Mouse (Mus musculus) erythroblast, embryonic 14.5 days (primary cell): ENCODE measurements around the gene Prkcz. TPM values are rescaled to one million over a fixed set of nuclear protein-coding genes. Genes with fewer than 3 reads are reported as not detected.

ENCODE experiments used
- H3K27me3 ChIP-seq: 2 replicates; pipeline ENCODE4 v1.6.1; 2012; ENCODE audit warnings: inconsistent platforms; ENCODE audit not compliant: control insufficient read depth
- H3K36me3 ChIP-seq: 2 replicates; pipeline ENCODE4 v1.6.1; 2012; ENCODE audit warnings: mild to moderate bottlenecking, inconsistent platforms; ENCODE audit not compliant: control insufficient read depth
- H3K4me1 ChIP-seq: 2 replicates; pipeline ENCODE4 v1.6.1; 2012; ENCODE audit warnings: inconsistent platforms; ENCODE audit not compliant: control insufficient read depth
- H3K4me3 ChIP-seq: replicated peaks from 2 replicates; pipeline ENCODE3; 2012; ENCODE audit warnings: moderate library complexity, mild to moderate bottlenecking, inconsistent platforms
- H3K9me3 ChIP-seq: 2 replicates; pipeline ENCODE4 v1.6.1; 2012; ENCODE audit warnings: low read length, inconsistent platforms, mixed read lengths; ENCODE audit not compliant: control insufficient read depth
- GATA1 ChIP-seq: IDR thresholded peaks from 2 replicates; pipeline ENCODE4 v1.6.1; 2012; ENCODE audit warnings: low read length, inconsistent platforms, mixed read lengths
- TAL1 ChIP-seq: IDR thresholded peaks from 3 replicates; pipeline ENCODE4 v1.6.1; 2012; ENCODE audit warnings: low read length, inconsistent platforms, mixed read lengths
- polyA plus RNA-seq: library from polyadenylated mRNA; stranded (reverse); fragments of >175 nt; gene quantifications from 2 replicates; pipeline ENCODE4 v1.2.3, GENCODE M21; 2012

The Prkcz gene
- polyA plus RNA-seq, 1 experiment = 0.02 TPM

GRCm38 (mm10) chr4:155282231-155282630, 78.9 kb downstream of the Prkcz start:
- H3K4me3 ChIP-seq = no peak overlapping the region
- H3K9me3 ChIP-seq = no peaks in the 10 kb centered on the region
- TF ChIP-seq GATA1 (no peak), TAL1 (no peak)
- no peaks in the 10 kb centered on the region for H3K27me3 ChIP-seq
- H3K36me3 ChIP-seq = no peaks in the 10 kb centered on the region
- no peaks in the 10 kb centered on the region for H3K4me1 ChIP-seq

- TF ChIP-seq GATA1 (no peak), TAL1 (no peak)
- no peaks in the 10 kb centered on the region for H3K9me3 ChIP-seq
- no peak overlapping the region for H3K4me3 ChIP-seq
- H3K4me1 ChIP-seq = no peaks in the 10 kb centered on the region
- no peaks in the 10 kb centered on the region for H3K27me3 ChIP-seq
- no peaks in the 10 kb centered on the region for H3K36me3 ChIP-seq
Measured at GRCm38 (mm10) chr4:155281652-155282051, 79.5 kb downstream of the Prkcz start.

GRCm38 (mm10) chr4:155281227-155281626, 79.9 kb downstream of the Prkcz start:
- TF ChIP-seq TAL1 = no peak
- H3K9me3 ChIP-seq = no peaks in the 10 kb centered on the region
- H3K4me1 ChIP-seq = no peaks in the 10 kb centered on the region
- H3K36me3 ChIP-seq = no peaks in the 10 kb centered on the region
- no peaks in the 10 kb centered on the region for H3K27me3 ChIP-seq
- no peak overlapping the region for H3K4me3 ChIP-seq

GRCm38 (mm10) chr4:155280768-155281121, 80.4 kb downstream of the Prkcz start:
- Histone ChIP-seq H3K27me3 (no peaks in the 10 kb centered on the region), H3K4me1 (no peaks in the 10 kb centered on the region), H3K36me3 (no peaks in the 10 kb centered on the region), H3K4me3 (no peak overlapping the region), H3K9me3 (no peaks in the 10 kb centered on the region)
- TF ChIP-seq GATA1 (no peak), TAL1 (no peak)

- H3K27me3 ChIP-seq = no peaks in the 10 kb centered on the region
- H3K9me3 ChIP-seq = no peaks in the 10 kb centered on the region
- no peaks in the 10 kb centered on the region for H3K36me3 ChIP-seq
- H3K4me1 ChIP-seq = no peaks in the 10 kb centered on the region
- TF ChIP-seq GATA1 = no peak
- TF ChIP-seq TAL1 = no peak
- no peak overlapping the region for H3K4me3 ChIP-seq
Measured at GRCm38 (mm10) chr4:155279926-155280767, 81.0 kb downstream of the Prkcz start.

GRCm38 (mm10) chr4:155279054-155279453, 82.1 kb downstream of the Prkcz start:
- H3K27me3 ChIP-seq = no peaks in the 10 kb centered on the region
- H3K9me3 ChIP-seq = no peaks in the 10 kb centered on the region
- no peaks in the 10 kb centered on the region for H3K36me3 ChIP-seq
- H3K4me1 ChIP-seq = no peaks in the 10 kb centered on the region
- TF ChIP-seq TAL1 = no peak
- no peak for TF ChIP-seq GATA1
- no peak overlapping the region for H3K4me3 ChIP-seq

GRCm38 (mm10) chr4:155277963-155278362, 83.2 kb downstream of the Prkcz start:
- no peaks in the 10 kb centered on the region for H3K27me3 ChIP-seq

GRCm38 (mm10) chr4:155274851-155275250, 86.3 kb downstream of the Prkcz start:
- H3K4me3 ChIP-seq = no peak overlapping the region
- H3K9me3 ChIP-seq = no peaks in the 10 kb centered on the region
- H3K4me1 ChIP-seq = no peaks in the 10 kb centered on the region
- H3K36me3 ChIP-seq = no peaks in the 10 kb centered on the region
- no peaks in the 10 kb centered on the region for H3K27me3 ChIP-seq
- no peak for TF ChIP-seq GATA1
- TF ChIP-seq TAL1 = no peak

More at GRCm38 (mm10) chr4:155277963-155278362, 83.2 kb downstream of the Prkcz start:
- TF ChIP-seq GATA1 (no peak), TAL1 (no peak)
- H3K9me3 ChIP-seq = no peaks in the 10 kb centered on the region
- no peak overlapping the region for H3K4me3 ChIP-seq
- no peaks in the 10 kb centered on the region for H3K4me1 ChIP-seq
- H3K36me3 ChIP-seq = no peaks in the 10 kb centered on the region

GRCm38 (mm10) chr4:155274451-155274850, 86.7 kb downstream of the Prkcz start:
- no peaks in the 10 kb centered on the region for H3K36me3 ChIP-seq
- H3K4me3 ChIP-seq = no peak overlapping the region
- no peaks in the 10 kb centered on the region for H3K27me3 ChIP-seq
- no peaks in the 10 kb centered on the region for H3K4me1 ChIP-seq
- TF ChIP-seq TAL1 = no peak
- no peak for TF ChIP-seq GATA1
- H3K9me3 ChIP-seq = no peaks in the 10 kb centered on the region

- Histone ChIP-seq H3K27me3 (no peaks in the 10 kb centered on the region), H3K4me1 (no peaks in the 10 kb centered on the region), H3K36me3 (no peaks in the 10 kb centered on the region), H3K9me3 (no peaks in the 10 kb centered on the region), H3K4me3 (no peak overlapping the region)
- TF ChIP-seq GATA1 = no peak
- no peak for TF ChIP-seq TAL1
Measured at GRCm38 (mm10) chr4:155268382-155268781, 92.8 kb downstream of the Prkcz start.
